Mouse (Mus musculus) induced T-regulatory cell, adult 2 months (primary cell): Measurements from ENCODE around the gene Tmem141.
A peak's percentile ranks its signal among the peaks of the same experiment; 100 is the strongest.

Experiments
- DNase-seq: peaks from one replicate; pipeline ENCODE4 v3.0.0-alpha.2; 2012; ENCODE audit warnings: low read depth

Gene Tmem141

DNA sequence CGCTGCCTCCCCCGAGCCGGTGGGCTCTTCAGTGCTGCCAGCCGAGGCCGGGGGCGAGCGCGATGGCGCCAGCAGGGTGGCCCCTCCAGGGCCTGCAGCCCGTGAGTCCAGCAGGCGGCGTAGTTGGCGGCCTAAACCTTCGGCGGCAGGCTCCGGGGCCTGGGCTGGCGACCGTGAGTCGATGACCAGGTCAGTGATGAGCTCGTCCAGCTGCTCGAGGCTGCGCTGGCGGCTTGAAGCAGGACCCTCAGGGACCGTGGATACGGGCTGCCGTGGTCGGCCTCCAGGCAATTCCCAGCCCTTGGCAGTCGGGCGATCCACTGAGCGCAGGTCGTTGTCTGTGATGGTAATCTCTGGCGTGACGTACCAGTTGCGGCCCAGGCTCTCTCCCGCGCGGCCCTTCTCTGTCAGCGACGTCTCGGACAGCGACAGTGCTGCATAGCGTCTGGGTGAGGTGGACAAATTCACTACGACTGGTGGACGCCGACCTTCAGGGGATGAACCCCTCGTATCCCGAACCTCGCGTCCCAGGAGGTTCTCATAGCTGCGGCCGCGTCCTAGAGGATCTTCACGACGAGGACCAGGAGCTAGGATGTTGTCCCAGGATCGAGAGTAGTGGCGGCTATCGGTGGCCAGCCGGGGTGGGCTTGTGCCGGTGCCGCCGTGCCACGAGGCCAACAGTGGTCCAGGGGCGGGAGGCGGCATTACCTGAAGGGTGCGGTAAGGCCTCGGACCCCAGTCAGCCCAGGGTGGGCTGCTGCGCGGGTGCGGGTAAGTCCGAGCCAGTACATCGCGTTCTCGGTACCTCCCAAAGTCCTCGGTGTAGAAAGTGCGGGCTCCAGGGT lies 43.6 kb downstream of the Tmem141 start:
- peak; percentile 38 for DNase-seq

GRCm38 (mm10) chr2:25576965-25577891 lies 44.6 kb downstream of the Tmem141 start:
- peak; percentile 50 for DNase-seq

GRCm38 (mm10) chr2:25576028-25576850 lies 45.6 kb downstream of the Tmem141 start:
- DNase-seq = no peak

GRCm38 (mm10) chr2:25575432-25576027 lies 46.3 kb downstream of the Tmem141 start:
- DNase-seq = peak; percentile 62

DNA sequence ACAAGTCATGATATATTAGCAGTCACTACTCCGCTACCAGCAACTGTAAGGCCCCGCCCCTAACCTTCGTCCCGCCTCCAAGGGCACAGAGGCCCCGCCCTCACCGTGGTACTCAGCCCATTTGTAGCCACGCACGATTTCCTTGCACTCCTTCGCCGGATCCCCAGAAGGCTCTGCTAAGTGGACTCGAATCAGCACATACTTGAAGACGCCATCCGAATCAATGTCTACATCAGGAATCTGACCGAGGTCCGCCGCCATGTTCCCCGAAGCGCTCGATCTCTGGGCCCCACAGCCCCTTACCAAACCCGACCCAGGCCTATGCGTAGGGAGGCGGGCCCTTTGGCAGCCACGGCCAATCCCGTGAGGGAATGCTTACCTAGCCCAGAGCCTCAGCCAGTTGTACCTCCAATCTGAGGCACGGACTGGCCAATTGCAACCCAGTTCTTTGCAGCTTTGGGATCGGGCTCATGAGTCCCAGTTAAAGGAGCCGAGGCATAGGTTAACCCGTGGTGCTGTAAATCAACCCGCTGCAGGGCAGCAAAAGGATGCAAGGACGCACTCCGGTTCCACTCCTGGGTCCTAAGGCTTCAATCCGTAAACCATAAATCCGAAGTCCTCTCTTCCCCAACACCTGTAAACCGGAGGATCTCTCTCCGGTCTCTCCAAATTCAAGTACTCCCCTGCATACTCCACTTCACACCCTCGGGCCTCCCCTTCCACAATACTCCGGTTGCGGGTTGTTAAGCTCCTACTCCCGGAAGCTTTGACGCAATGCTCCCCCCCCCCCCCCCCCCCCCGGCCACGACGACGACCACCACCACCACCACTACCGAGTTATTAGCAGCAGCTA lies 47.0 kb downstream of the Tmem141 start, which contains the start of the genes Mamdc4 and Phpt1:
TSS of gene Mamdc4 (minus strand) at position 267 of the 853 bp plus-strand sequence.
TSS of gene Phpt1 (minus strand) at position 646 of the 853 bp plus-strand sequence.
- DNase-seq = peak; percentile 98

DNA sequence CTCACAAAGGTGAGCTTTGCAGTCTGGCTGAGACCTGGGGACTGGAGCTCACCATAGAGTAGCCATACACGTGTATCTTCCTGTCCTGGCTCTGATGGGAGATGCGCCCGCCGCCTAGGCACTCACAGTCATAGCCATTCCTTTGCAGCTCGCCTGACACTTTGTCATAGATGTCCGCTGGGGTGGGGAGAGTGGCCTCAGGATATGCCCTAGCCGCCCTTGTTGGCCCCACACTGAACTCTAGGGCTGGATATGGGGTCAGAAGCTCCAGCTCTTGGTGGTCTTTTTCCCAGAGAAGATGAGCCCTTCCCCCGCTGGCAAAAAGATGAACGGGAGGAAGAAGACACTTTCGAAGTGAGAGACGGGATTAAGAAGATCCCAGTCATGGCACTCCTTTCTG lies 47.7 kb downstream of the Tmem141 start:
- DNase-seq = no peak

DNA sequence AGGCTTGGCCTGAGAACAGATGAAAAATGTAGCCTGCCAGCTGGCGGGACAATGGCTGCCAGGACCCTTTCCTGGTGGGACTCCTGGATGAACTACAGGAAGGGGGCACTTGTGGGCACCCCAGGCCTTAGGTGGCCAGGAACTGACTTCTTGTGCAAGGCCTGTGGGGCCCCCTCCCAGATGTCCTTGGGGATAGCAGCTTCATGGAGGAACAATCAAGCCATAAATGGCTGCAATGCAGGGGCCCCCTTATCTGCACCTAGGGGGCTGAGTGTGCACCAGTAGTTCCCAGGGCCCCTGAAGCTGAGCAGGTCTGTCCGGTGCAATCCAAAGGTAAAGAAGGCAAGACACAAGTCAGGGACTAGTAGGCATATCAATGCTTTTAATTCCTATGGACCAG lies 48.7 kb downstream of the Tmem141 start:
- DNase-seq = no peak

DNA sequence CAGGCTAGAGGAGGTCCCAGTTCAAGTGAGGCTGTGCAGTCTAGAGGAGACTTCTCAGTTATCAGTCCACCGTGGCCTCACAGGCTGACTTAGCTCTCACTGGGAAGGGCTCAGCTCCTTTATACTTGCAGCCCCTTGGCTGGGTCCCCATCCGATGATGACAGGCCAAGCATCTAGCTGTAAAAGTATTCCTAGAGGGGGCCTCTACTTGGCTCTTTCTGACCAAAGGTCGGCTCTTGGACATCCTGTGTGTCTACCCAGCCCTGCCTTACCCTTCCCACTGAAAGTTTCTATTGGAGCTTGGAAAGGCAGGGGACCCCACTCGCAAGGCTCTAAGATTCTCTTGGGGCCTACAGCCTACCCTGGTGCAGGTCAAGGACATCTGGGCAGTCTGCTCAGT lies 50.6 kb downstream of the Tmem141 start:
- no peak for DNase-seq
